In genomic region chr16:95983601-95984000, GRCm38 (mm10) we compare ENCODE assay signal across 8 mouse cellular contexts. TPM values are rescaled to one million over a fixed set of nuclear protein-coding genes. Genes with fewer than 3 reads are reported as not detected.
DNase-seq lines count a peak whose midpoint lies in the region; ATAC-seq lines count a peak whose summit lies in the region.

No protein-coding gene starts in this region.

- H3K4me1 ChIP-seq in intestine, embryonic 14.5 days (replicated peaks; ENCODE audit: control insufficient read depth, insufficient read depth, low read length) = no peaks in the 10 kb centered on the region
- H3K4me1 ChIP-seq in intestine, embryonic 16.5 days (ENCODE audit: control insufficient read depth, insufficient read depth, low read length) = no peaks in the 10 kb centered on the region
- H3K4me1 ChIP-seq in forebrain, embryonic 14.5 days (ENCODE audit: control insufficient read depth, insufficient read depth, low read length) = no peaks in the 10 kb centered on the region

- no peak overlapping the region for H3K4me2 ChIP-seq in intestine, embryonic 14.5 days (ENCODE audit: low read length)
- H3K4me2 ChIP-seq in intestine, embryonic 16.5 days (ENCODE audit: low read depth, low read length) = no peak overlapping the region
- no peak overlapping the region for H3K4me2 ChIP-seq in forebrain, embryonic 14.5 days (ENCODE audit: low read length)

- H3K27ac ChIP-seq in intestine, embryonic 14.5 days (ENCODE audit: low read depth) = no peak overlapping the region
- H3K27ac ChIP-seq in intestine, embryonic 16.5 days (ENCODE audit: low read length) = no peak overlapping the region
- no peak overlapping the region for H3K27ac ChIP-seq in forebrain, embryonic 14.5 days (ENCODE audit: low read depth, low read length)

- H3K9me3 ChIP-seq in intestine, embryonic 14.5 days (ENCODE audit: control insufficient read depth, low read length) = no peaks in the 10 kb centered on the region
- H3K9me3 ChIP-seq in intestine, embryonic 16.5 days (ENCODE audit: control insufficient read depth, low read length) = no peaks in the 10 kb centered on the region
- no peaks in the 10 kb centered on the region for H3K9me3 ChIP-seq in forebrain, embryonic 14.5 days (replicated peaks; ENCODE audit: control insufficient read depth, low read length)

- H3K27me3 ChIP-seq in intestine, embryonic 14.5 days (replicated peaks; ENCODE audit: control insufficient read depth, insufficient read depth, low read length) = no peaks in the 10 kb centered on the region
- H3K27me3 ChIP-seq in intestine, embryonic 16.5 days (replicated peaks; ENCODE audit: control insufficient read depth, insufficient read depth, low read length) = no peaks in the 10 kb centered on the region
- no peaks in the 10 kb centered on the region for H3K27me3 ChIP-seq in forebrain, embryonic 14.5 days (replicated peaks; ENCODE audit: control insufficient read depth, insufficient read depth, low read length)

- no peak overlapping the region for H3K9ac ChIP-seq in intestine, embryonic 14.5 days (ENCODE audit: low read length)
- H3K9ac ChIP-seq in intestine, embryonic 16.5 days (ENCODE audit: low read depth, low read length) = no peak overlapping the region
- H3K9ac ChIP-seq in forebrain, embryonic 14.5 days (ENCODE audit: low read length) = no peak overlapping the region

- WGBS in intestine, embryonic 14.5 days = 80% methylated on average over 7 of the region's 7 CpGs
- 76% methylated on average over 7 of the region's 7 CpGs for WGBS in intestine, embryonic 16.5 days
- WGBS in forebrain, embryonic 14.5 days = 81% methylated on average over 7 of the region's 7 CpGs

- H3K4me3 ChIP-seq in intestine, embryonic 14.5 days (ENCODE audit: low read depth, low read length) = no peak overlapping the region
- no peak overlapping the region for H3K4me3 ChIP-seq in intestine, embryonic 16.5 days (ENCODE audit: low read length)
- no peak overlapping the region for H3K4me3 ChIP-seq in forebrain, embryonic 14.5 days (ENCODE audit: low read depth, low read length)

- peak; percentile 57 for DNase-seq in intestine, embryonic 14.5 days (ENCODE audit: low spot score)
- peak; percentile 29 for DNase-seq in brain, adult 2 months (ENCODE audit: low read depth, low spot score)
- DNase-seq in retina, adult 2 months (ENCODE audit: low read depth, low spot score) = peak; percentile 37
- DNase-seq in yolk sac, embryonic 10.5 days (ENCODE audit: low spot score) = no peak
- DNase-seq in forebrain, embryonic 14.5 days (ENCODE audit: low spot score) = no peak
- DNase-seq in right cerebral cortex, postnatal 14 days = no peak

- peaks cover 75% of the 10 kb centered on the region for H3K36me3 ChIP-seq in intestine, embryonic 14.5 days (ENCODE audit: control insufficient read depth, insufficient read depth, low read length)
- H3K36me3 ChIP-seq in intestine, embryonic 16.5 days (ENCODE audit: control insufficient read depth, insufficient read depth, low read length) = 0 out of 2 replicates have a peak, but pooled peaks cover 5% of the 10 kb centered on the region
- peaks cover 61% of the 10 kb centered on the region for H3K36me3 ChIP-seq in forebrain, embryonic 14.5 days (ENCODE audit: control insufficient read depth, insufficient read depth, low read length)

- no peak for ATAC-seq in intestine, embryonic 14.5 days (replicated peaks; ENCODE audit: low FRiP score, low TSS enrichment, low read depth)
- ATAC-seq in intestine, embryonic 16.5 days = no peak
- ATAC-seq in CD4-positive, CD25-positive, alpha-beta regulatory T cell, adult 4 months = peak; percentile 65
- ATAC-seq in forebrain, embryonic 14.5 days = no peak

RNA-seq across cellular contexts. Expression of gene Psmg1, which starts 7.2 kb away (rescaled TPM):
- polyA plus RNA-seq in intestine, embryonic 14.5 days (2014; fragmentation: Nextera tagmentation; extraction: Ambion mirVana) = 86.1 and 94.8 TPM in 2 replicates
- polyA plus RNA-seq in intestine, embryonic 16.5 days (2015; fragmentation: Nextera tagmentation; extraction: Ambion mirVana) = 70.8 and 76.0 TPM in 2 replicates
- polyA plus RNA-seq in CD4-positive, CD25-positive, alpha-beta regulatory T cell, adult 4 months (2017; shearing (Covaris generic)) = 10 to 100 TPM; 23.4 to 24.1 TPM
- polyA plus RNA-seq in forebrain, embryonic 14.5 days (2014; fragmentation: Nextera tagmentation; extraction: Ambion mirVana) = 63.0 and 64.2 TPM in 2 replicates

Comparison
In these comparisons a context has a peak if more than half of its experiments do, and no peak if none do; other contexts are left out.
1. DNase-seq: peak in intestine, embryonic 14.5 days (single experiment), brain, adult 2 months (single experiment) and retina, adult 2 months (single experiment); none in yolk sac, embryonic 10.5 days (single experiment), forebrain, embryonic 14.5 days (single experiment) and right cerebral cortex, postnatal 14 days (single experiment).